Mouse (Mus musculus) bone marrow macrophage, adult 2 months (primary cell): ENCODE results near the gene Ltbp1.

Experiments
- CTCF ChIP-seq: IDR thresholded peaks from 2 replicates; pipeline ENCODE4 v1.5.1; 2012; ENCODE audit warnings: low read depth, mild to moderate bottlenecking, low read length, moderate library complexity
- POLR2A ChIP-seq: IDR thresholded peaks from 2 replicates; pipeline ENCODE4 v1.6.1; 2012; ENCODE audit warnings: mild to moderate bottlenecking, low read depth, low read length, borderline replicate concordance

DNA sequence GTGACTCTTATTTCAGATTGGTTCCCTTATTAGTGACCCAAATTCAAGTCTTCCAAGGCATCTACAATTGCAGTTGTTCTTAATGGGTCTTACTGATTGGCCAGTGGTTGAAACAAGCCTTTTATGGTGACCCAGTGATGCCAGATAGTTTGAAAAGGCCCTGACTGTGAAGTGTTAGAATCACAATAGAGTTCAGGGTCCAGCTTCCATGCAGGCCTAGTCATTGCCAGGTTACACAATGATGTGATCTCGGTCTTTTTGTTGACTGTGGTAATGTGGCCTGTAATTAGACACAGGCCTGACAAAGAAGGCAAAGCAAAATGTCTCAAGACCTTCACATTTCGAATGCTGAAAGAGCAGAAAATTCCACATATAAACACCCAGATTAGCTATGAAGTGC, 227.8 kb downstream of the Ltbp1 start:
- no peak for TF ChIP-seq CTCF
- TF ChIP-seq POLR2A, result no peak
